Mouse (Mus musculus) CH12.LX (cell line): Measurements from ENCODE around the gene Lifr. TPM values are rescaled to one million over a fixed set of nuclear protein-coding genes. Genes with fewer than 3 reads are reported as not detected.

Experiments
- DNase-seq: peaks from one replicate; pipeline ENCODE4 v3.0.0-alpha.2; 2013; ENCODE audit errors: extremely low read depth
- H3K27ac ChIP-seq: 2 replicates; pipeline ENCODE4 v1.5.1; 2012; ENCODE audit warnings: low read depth, mild to moderate bottlenecking, control low read depth, moderate library complexity; ENCODE audit not compliant: insufficient read depth
- H3K27me3 ChIP-seq: replicated peaks from 2 replicates; pipeline ENCODE3; 2012; ENCODE audit warnings: inconsistent platforms
- H3K36me3 ChIP-seq, 2 experiments: replicated peaks in 1 of 2; 2 replicates each; pipeline versions ENCODE3 to v1.6.1; 2012; ENCODE audit warnings: inconsistent platforms in 1 of 2, low read length in 1 of 2, mild to moderate bottlenecking in 1 of 2, mixed read lengths in 1 of 2, moderate library complexity in 1 of 2; ENCODE audit not compliant: control insufficient read depth in 1 of 2, insufficient read depth in 1 of 2
- H3K4me1 ChIP-seq, 2 experiments: 2 replicates each; pipeline ENCODE4 v1.6.1; 2012; ENCODE audit warnings: inconsistent platforms in 1 of 2, moderate library complexity in 1 of 2; ENCODE audit not compliant: insufficient read depth in 2 of 2, control insufficient read depth in 1 of 2
- H3K4me2 ChIP-seq: 2 replicates; pipeline ENCODE4 v1.6.1; 2012; ENCODE audit warnings: low read depth, mild to moderate bottlenecking, control low read depth; ENCODE audit not compliant: poor library complexity, insufficient read depth, severe bottlenecking
- H3K4me3 ChIP-seq, 3 experiments: fragments of 150-350 bp in 1 of 3; sonication (generic) in 1 of 3; replicated peaks in 1 of 3; 2 replicates each; pipeline versions ENCODE3 to v1.5.1; 2011 to 2012; ENCODE audit warnings: low read depth in 2 of 3, low read length in 2 of 3, mild to moderate bottlenecking in 2 of 3, moderate library complexity in 2 of 3, control low read depth in 1 of 3, improper control_type of control experiment in 1 of 3, inconsistent platforms in 1 of 3, mixed read lengths in 1 of 3; ENCODE audit not compliant: poor library complexity in 1 of 3
- H3K79me2 ChIP-seq: replicated peaks from 2 replicates; pipeline ENCODE4 v1.6.1; 2012; ENCODE audit warnings: mild to moderate bottlenecking, moderate library complexity; ENCODE audit not compliant: control insufficient read depth, poor library complexity, insufficient read depth, severe bottlenecking; ENCODE audit errors: extremely low read depth
- H3K9ac ChIP-seq: 2 replicates; pipeline ENCODE4 v1.6.1; 2012; ENCODE audit warnings: low read depth, mild to moderate bottlenecking, control low read depth, moderate library complexity; ENCODE audit not compliant: insufficient read depth
- H3K9me3 ChIP-seq: replicated peaks from 2 replicates; pipeline ENCODE3; 2012; ENCODE audit warnings: low read length, inconsistent platforms, mixed read lengths
- CHD1 ChIP-seq: IDR thresholded peaks from 2 replicates; pipeline ENCODE4 v1.6.1; 2012; ENCODE audit warnings: low read depth, low read length, improper control_type of control experiment, inconsistent platforms
- CTCF ChIP-seq, 2 experiments: IDR thresholded peaks in 1 of 2; conservative IDR thresholded peaks in 1 of 2; 2 replicates each; pipeline ENCODE4 v1.5.1; 2011 to 2012; ENCODE audit warnings: low read depth in 2 of 2, low read length in 2 of 2, improper control_type of control experiment in 1 of 2, inconsistent platforms in 1 of 2, mild to moderate bottlenecking in 1 of 2, moderate library complexity in 1 of 2
- E2F4 ChIP-seq: IDR thresholded peaks from 2 replicates; pipeline ENCODE4 v1.6.1; 2011; ENCODE audit warnings: low read depth, low read length, improper control_type of control experiment; ENCODE audit not compliant: insufficient replicate concordance
- EP300 ChIP-seq: IDR thresholded peaks from 2 replicates; pipeline ENCODE4 v1.6.1; 2011; ENCODE audit warnings: low read length, improper control_type of control experiment
- HCFC1 ChIP-seq: IDR thresholded peaks from 2 replicates; pipeline ENCODE4 v1.6.1; 2012; ENCODE audit warnings: low read depth, mild to moderate bottlenecking, inconsistent platforms, low read length, improper control_type of control experiment
- JUN ChIP-seq: IDR thresholded peaks from 2 replicates; pipeline ENCODE4 v1.6.1; 2011; ENCODE audit warnings: low read depth, mild to moderate bottlenecking, low read length, improper control_type of control experiment, moderate library complexity; ENCODE audit not compliant: insufficient read depth
- KAT2A ChIP-seq: IDR thresholded peaks from 2 replicates; pipeline ENCODE4 v1.6.1; 2012; ENCODE audit warnings: low read length, improper control_type of control experiment, inconsistent platforms; ENCODE audit not compliant: insufficient replicate concordance
- MAFK ChIP-seq: IDR thresholded peaks from 2 replicates; pipeline ENCODE4 v1.6.1; 2011; ENCODE audit warnings: low read length, improper control_type of control experiment; ENCODE audit not compliant: insufficient replicate concordance
- MEF2A ChIP-seq: IDR thresholded peaks from 2 replicates; pipeline ENCODE4 v1.6.1; 2014; ENCODE audit warnings: low read depth, mild to moderate bottlenecking, inconsistent platforms, low read length, improper control_type of control experiment, borderline replicate concordance
- MXI1 ChIP-seq: IDR thresholded peaks from 2 replicates; pipeline ENCODE4 v1.6.1; 2011; ENCODE audit warnings: mild to moderate bottlenecking, low read depth, low read length, improper control_type of control experiment
- MYC ChIP-seq: IDR thresholded peaks from 2 replicates; pipeline ENCODE4 v1.6.1; 2011; ENCODE audit warnings: low read depth, mild to moderate bottlenecking, improper control_type of control experiment, low read length
- PAX5 ChIP-seq: IDR thresholded peaks from 2 replicates; pipeline ENCODE4 v1.6.1; 2012; ENCODE audit warnings: low read length, inconsistent platforms, mixed read lengths
- POLR2AphosphoS2 ChIP-seq: IDR thresholded peaks from 2 replicates; pipeline ENCODE4 v1.6.1; 2011; ENCODE audit warnings: low read depth, low read length, improper control_type of control experiment
- TBP ChIP-seq: conservative IDR thresholded peaks from 2 replicates; pipeline ENCODE4 v1.6.1; 2011; ENCODE audit warnings: low read depth, low read length, improper control_type of control experiment
- TCF12 ChIP-seq: IDR thresholded peaks from 2 replicates; pipeline ENCODE4 v1.6.1; 2014; ENCODE audit warnings: low read depth, mild to moderate bottlenecking, inconsistent platforms, low read length, improper control_type of control experiment
- USF1 ChIP-seq: IDR thresholded peaks from 2 replicates; pipeline ENCODE4 v1.6.1; 2014; ENCODE audit warnings: low read depth, mild to moderate bottlenecking, inconsistent platforms, low read length, improper control_type of control experiment
- USF2 ChIP-seq: conservative IDR thresholded peaks from 2 replicates; pipeline ENCODE4 v1.6.1; 2011; ENCODE audit warnings: low read depth, low read length, improper control_type of control experiment
- ZC3H11A ChIP-seq: IDR thresholded peaks from 2 replicates; pipeline ENCODE4 v1.6.1; 2012; ENCODE audit warnings: low read depth, mild to moderate bottlenecking, inconsistent platforms, low read length, improper control_type of control experiment
- ZKSCAN1 ChIP-seq: IDR thresholded peaks from 2 replicates; pipeline ENCODE4 v1.6.1; 2012; ENCODE audit warnings: low read depth, inconsistent platforms, low read length, improper control_type of control experiment, borderline replicate concordance
- dilution Hi-C: fragments of 300-500 bp; cut with MboI; formaldehyde crosslinking; loops from 2 replicates; pipeline ENCODE4 v1.14.3; 2020; ENCODE audit warnings: low sequenced_read_pairs; ENCODE audit not compliant: extremely low pct_unique_long_range_greater_than_20kb, extremely low pct_ligation_motif_present
- in situ Hi-C: fragments of 300-500 bp; cut with MboI; formaldehyde crosslinking; loops from 3 replicates; pipeline ENCODE4 v1.14.3; 2019; ENCODE audit warnings: low sequenced_read_pairs, low pct_ligation_motif_present, low pct_unique_long_range_greater_than_20kb, mixed read lengths
- polyA plus RNA-seq: library from polyadenylated mRNA; unstranded; fragments of >175 nt; gene quantifications from 2 replicates; pipeline ENCODE4 v1.2.1, GENCODE M21; 2012; ENCODE audit warnings: low read depth; ENCODE audit not compliant: insufficient read length
- total RNA-seq, 2 experiments: library from RNA; depleted of rRNA; stranded (reverse); fragments of 300-350 nt in 1 of 2; fragments of >200 nt in 1 of 2; gene quantifications; 2 replicates each; pipeline ENCODE4 v1.2.3; 2012 to 2014

Lifr gene
- total and polyA plus RNA-seq, 3 experiments: 0.03 TPM; not detected in 2

- in situ Hi-C loops: no loop called here
- dilution Hi-C loops: no loop called here
- TF ChIP-seq ZKSCAN1 (no peak), TBP (no peak), PAX5 (no peak), USF1 (no peak)
- TF ChIP-seq, all 38 proteins: peak for 0
- H3K4me3 ChIP-seq: no peak overlapping the region
- no peaks in the 10 kb centered on the region for H3K4me1 ChIP-seq
- no peaks in the 10 kb centered on the region for H3K9me3 ChIP-seq
- H3K27ac ChIP-seq: no peak overlapping the region
- no peaks in the 10 kb centered on the region for H3K27me3 ChIP-seq
- H3K79me2 ChIP-seq: no peaks in the 10 kb centered on the region
- no peak overlapping the region for H3K9ac ChIP-seq
- no peaks in the 10 kb centered on the region for H3K36me3 ChIP-seq
- no peak overlapping the region for H3K4me2 ChIP-seq
- no peak for DNase-seq
Measured at GRCm38 (mm10) chr15:7064992-7065523, 25.4 kb upstream of the Lifr start.

- DNase-seq: no peak
- Histone ChIP-seq H3K9ac (no peak overlapping the region), H3K79me2 (no peaks in the 10 kb centered on the region), H3K4me1 (no peaks in the 10 kb centered on the region), H3K27me3 (no peaks in the 10 kb centered on the region), H3K9me3 (no peaks in the 10 kb centered on the region), H3K4me3 (no peak overlapping the region), H3K36me3 (no peaks in the 10 kb centered on the region), H3K27ac (no peak overlapping the region), H3K4me2 (no peak overlapping the region)
- dilution Hi-C loops: no loop called here
- TF ChIP-seq MXI1 (no peak), JUN (no peak)
- in situ Hi-C loops: no loop called here
Measured at GRCm38 (mm10) chr15:7065624-7066023, 24.8 kb upstream of the Lifr start.

- in situ Hi-C loops: no loop called here
- no peak overlapping the region for H3K4me3 ChIP-seq
- dilution Hi-C loops: no loop called here
- TF ChIP-seq E2F4 (no peak), TCF12 (no peak), USF1 (no peak), MEF2A (no peak), USF2 (no peak), CHD1 (no peak), EP300 (no peak), POLR2AphosphoS2 (no peak), CTCF (conservative IDR thresholded peaks at IDR 0.05 in 1 of 2, IDR thresholded peaks at IDR 0.05 in 1 of 2; ENCODE audit: low read depth in 2 of 2, low read length in 2 of 2) (no peak), KAT2A (no peak), ZC3H11A (no peak), MYC (no peak), JUN (no peak), MAFK (no peak), PAX5 (no peak), HCFC1 (no peak)
- H3K27ac ChIP-seq: no peak overlapping the region
- H3K27me3 ChIP-seq: no peaks in the 10 kb centered on the region
- no peaks in the 10 kb centered on the region for H3K4me1 ChIP-seq
- H3K9me3 ChIP-seq: no peaks in the 10 kb centered on the region
- H3K36me3 ChIP-seq: no peaks in the 10 kb centered on the region
- H3K79me2 ChIP-seq: no peaks in the 10 kb centered on the region
- H3K9ac ChIP-seq: no peak overlapping the region
- H3K4me2 ChIP-seq: no peak overlapping the region
- no peak for DNase-seq
Measured at GRCm38 (mm10) chr15:7066752-7067151, 23.7 kb upstream of the Lifr start.
